Mouse (Mus musculus): ENCODE data around the gene Tmco1. TPM values are rescaled to one million over a fixed set of nuclear protein-coding genes. Genes with fewer than 3 reads are reported as not detected.

Tmco1 gene
- polyA plus RNA-seq, 1 experiment from 2014 or later: 134 TPM

DNA sequence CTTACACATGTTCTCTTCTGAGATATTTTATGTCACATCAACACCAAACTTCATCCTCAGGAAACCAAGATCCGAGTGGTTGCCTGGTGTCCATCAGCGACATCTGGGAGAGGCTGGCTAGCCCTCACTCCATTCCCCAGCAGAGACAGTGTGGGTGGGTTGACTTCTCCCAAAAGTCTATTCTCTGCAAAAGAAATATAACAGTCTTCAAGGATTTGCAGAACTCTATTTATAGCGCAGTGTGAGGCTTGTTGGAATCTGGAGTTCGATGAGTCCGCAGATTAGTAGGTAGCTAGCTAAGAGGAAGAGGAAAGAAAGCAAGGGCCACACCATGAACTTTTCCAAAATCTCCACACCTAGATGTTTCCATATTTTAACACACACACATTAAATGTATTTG is 21.0 kb upstream of the Tmco1 start:
- H3K4me3 ChIP-seq (replicated peaks; ENCODE audit: low read depth, low read length): no peak overlapping the region
- DNase-seq (ENCODE audit: low spot score): no peak
- H3K9me3 ChIP-seq (replicated peaks; ENCODE audit: low read length): no peaks in the 10 kb centered on the region
- no peaks in the 10 kb centered on the region for H3K36me3 ChIP-seq (ENCODE audit: insufficient read depth, low read length)
- no peak for TF ChIP-seq CTCF (IDR thresholded peaks at IDR 0.05; ENCODE audit: low read depth)
- ATAC-seq (replicated peaks; ENCODE audit: low FRiP score, low read depth): no peak
- 70% methylated on average over 5 of the region's 5 CpGs for WGBS
- no peak overlapping the region for H3K9ac ChIP-seq (ENCODE audit: low read depth, low read length)
- H3K27ac ChIP-seq: no peak overlapping the region
- no peak overlapping the region for H3K4me2 ChIP-seq (ENCODE audit: low read length)
- peaks cover 12% of the 10 kb centered on the region; the same call in 1 of the 2 replicates for H3K4me1 ChIP-seq (replicated peaks; ENCODE audit: insufficient read depth, low read length)
- H3K27me3 ChIP-seq (ENCODE audit: insufficient read depth, low read length): no peaks in the 10 kb centered on the region

DNA sequence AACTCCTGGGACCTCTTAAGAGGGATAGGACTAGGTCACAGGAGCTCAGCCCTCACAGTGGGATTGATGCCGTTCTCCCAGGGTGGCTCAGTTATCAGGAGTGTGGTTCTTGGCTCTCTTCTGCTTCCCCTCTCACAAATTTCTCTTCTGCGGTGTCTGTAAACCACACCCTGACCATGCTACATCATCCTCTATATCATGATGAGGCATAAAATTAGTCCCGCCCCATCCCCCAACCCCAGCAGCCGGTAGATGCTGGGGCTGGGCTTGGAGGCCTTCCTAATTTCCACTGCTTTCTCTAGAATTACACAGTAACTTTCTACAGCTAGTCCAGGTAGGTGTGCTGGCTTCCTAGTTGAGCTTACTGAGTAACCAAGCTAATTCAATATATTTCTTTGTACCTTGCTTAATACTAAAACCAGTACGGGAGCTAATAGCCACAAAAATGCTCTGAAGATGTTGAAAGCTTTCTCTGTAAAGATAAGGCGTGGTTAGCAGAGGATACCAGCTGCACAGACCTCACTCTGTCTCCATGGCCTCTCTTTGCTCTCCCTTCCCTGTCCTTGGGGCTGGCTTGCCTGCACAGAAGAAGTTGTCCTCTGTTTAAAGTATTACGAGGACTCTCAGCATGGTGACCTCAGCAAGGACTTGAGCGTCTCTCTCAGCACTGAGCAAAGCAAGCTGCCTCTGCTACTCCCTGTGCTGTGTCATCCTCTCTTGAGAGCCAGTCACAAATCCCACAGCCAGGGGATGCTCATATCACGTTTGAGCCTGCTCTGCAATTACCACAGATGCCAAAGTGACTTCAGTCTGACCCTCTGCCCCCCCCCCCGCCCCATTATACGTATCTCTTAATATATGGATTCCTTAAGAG is 19.3 kb upstream of the Tmco1 start:
- no peak overlapping the region for H3K9ac ChIP-seq (ENCODE audit: low read depth, low read length)
- 48% methylated on average over 11 of the region's 11 CpGs for WGBS
- no peak for TF ChIP-seq CTCF (IDR thresholded peaks at IDR 0.05; ENCODE audit: low read depth)
- H3K4me2 ChIP-seq (ENCODE audit: low read length): no peak overlapping the region
- H3K4me3 ChIP-seq (replicated peaks; ENCODE audit: low read depth, low read length): no peak overlapping the region
- no peak overlapping the region for H3K27ac ChIP-seq
- H3K36me3 ChIP-seq (ENCODE audit: insufficient read depth, low read length): no peaks in the 10 kb centered on the region
- no peaks in the 10 kb centered on the region for H3K27me3 ChIP-seq (ENCODE audit: insufficient read depth, low read length)
- ATAC-seq (replicated peaks; ENCODE audit: low FRiP score, low read depth) (no peak), DNase-seq (ENCODE audit: low spot score) (no peak)
- H3K4me1 ChIP-seq (replicated peaks; ENCODE audit: insufficient read depth, low read length): peaks cover 12% of the 10 kb centered on the region; the same call in 1 of the 2 replicates
- no peaks in the 10 kb centered on the region for H3K9me3 ChIP-seq (replicated peaks; ENCODE audit: low read length)

DNA sequence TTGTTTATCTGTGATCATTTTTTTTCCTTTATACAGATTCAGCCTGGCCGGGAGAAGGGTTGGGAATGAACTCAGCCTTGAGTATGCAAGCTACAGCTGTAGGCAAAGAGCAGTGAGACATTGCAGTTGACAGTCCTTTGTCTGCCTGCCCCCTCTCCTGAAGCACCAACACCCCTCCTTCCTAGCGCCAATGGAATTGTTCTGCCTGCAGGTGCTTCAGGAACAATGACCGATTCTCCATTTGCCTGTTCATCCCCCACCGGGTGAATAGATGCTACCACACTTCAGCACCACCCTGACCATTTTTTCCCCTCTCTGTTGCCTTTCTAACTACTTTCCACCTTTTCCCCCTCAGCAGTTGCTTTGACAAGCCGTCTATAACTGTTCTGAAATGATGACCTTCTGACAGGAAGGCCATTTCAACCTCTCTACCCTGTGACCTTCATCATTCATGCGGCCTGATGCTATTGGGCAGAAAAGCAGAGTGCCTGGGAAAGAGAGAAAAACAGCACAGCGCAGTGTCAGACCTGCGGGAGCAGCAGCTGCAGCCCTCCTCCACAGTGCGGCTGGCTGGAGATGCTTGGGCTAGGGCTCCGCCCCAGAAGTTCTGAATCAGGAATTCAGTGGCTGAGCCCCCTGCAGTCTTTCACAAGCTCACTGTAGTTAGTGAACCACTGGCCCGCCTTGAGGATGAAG is 18.5 kb upstream of the Tmco1 start:
- no peaks in the 10 kb centered on the region for H3K9me3 ChIP-seq (replicated peaks; ENCODE audit: low read length)
- no peak overlapping the region for H3K4me2 ChIP-seq (ENCODE audit: low read length)
- ATAC-seq (replicated peaks; ENCODE audit: low FRiP score, low read depth) (no peak; the same call in 1 of the 2 replicates), DNase-seq (ENCODE audit: low spot score) (peak; percentile 71)
- H3K27me3 ChIP-seq (ENCODE audit: insufficient read depth, low read length): no peaks in the 10 kb centered on the region
- H3K9ac ChIP-seq (ENCODE audit: low read depth, low read length): no peak overlapping the region
- TF ChIP-seq CTCF (IDR thresholded peaks at IDR 0.05; ENCODE audit: low read depth): 0 out of 2 replicates have a peak, but pooled peaks have one; percentile 8
- H3K27ac ChIP-seq: no peak overlapping the region
- H3K4me3 ChIP-seq (replicated peaks; ENCODE audit: low read depth, low read length): no peak overlapping the region
- H3K36me3 ChIP-seq (ENCODE audit: insufficient read depth, low read length): no peaks in the 10 kb centered on the region
- H3K4me1 ChIP-seq (replicated peaks; ENCODE audit: insufficient read depth, low read length): peaks cover 12% of the 10 kb centered on the region; the same call in 1 of the 2 replicates
- 11% methylated on average over 11 of the region's 11 CpGs for WGBS

DNA sequence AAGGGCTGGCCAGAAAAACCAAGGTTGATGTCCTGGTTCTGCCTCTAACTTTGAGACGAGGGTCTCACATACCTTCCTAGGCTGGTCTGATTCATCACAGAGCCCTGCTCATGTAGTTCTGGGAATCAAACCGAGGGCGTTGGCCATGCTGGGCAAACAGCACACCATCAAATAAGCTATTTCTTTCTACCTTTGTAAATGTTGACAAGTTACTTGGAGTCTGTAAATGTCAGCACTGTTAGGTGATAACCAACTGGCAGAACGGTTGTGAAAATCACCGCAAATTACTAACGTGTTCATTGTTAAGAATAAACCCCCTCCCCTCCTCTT is 17.9 kb upstream of the Tmco1 start:
- no peak overlapping the region for H3K27ac ChIP-seq
- ATAC-seq (replicated peaks; ENCODE audit: low FRiP score, low read depth) (no peak; the same call in 1 of the 2 replicates), DNase-seq (ENCODE audit: low spot score) (no peak)
- TF ChIP-seq CTCF (IDR thresholded peaks at IDR 0.05; ENCODE audit: low read depth): no peak
- WGBS: 41% methylated on average over 6 of the region's 6 CpGs
- peaks cover 10% of the 10 kb centered on the region; the same call in 1 of the 2 replicates for H3K4me1 ChIP-seq (replicated peaks; ENCODE audit: insufficient read depth, low read length)
- no peak overlapping the region for H3K4me3 ChIP-seq (replicated peaks; ENCODE audit: low read depth, low read length)
- H3K4me2 ChIP-seq (ENCODE audit: low read length): no peak overlapping the region
- H3K9me3 ChIP-seq (replicated peaks; ENCODE audit: low read length): no peaks in the 10 kb centered on the region
- no peaks in the 10 kb centered on the region for H3K36me3 ChIP-seq (ENCODE audit: insufficient read depth, low read length)
- no peaks in the 10 kb centered on the region for H3K27me3 ChIP-seq (ENCODE audit: insufficient read depth, low read length)
- no peak overlapping the region for H3K9ac ChIP-seq (ENCODE audit: low read depth, low read length)

- ATAC-seq (replicated peaks; ENCODE audit: low FRiP score, low read depth) (no peak), DNase-seq (ENCODE audit: low spot score) (no peak)
- H3K4me3 ChIP-seq (replicated peaks; ENCODE audit: low read depth, low read length): no peak overlapping the region
- no peaks in the 10 kb centered on the region for H3K36me3 ChIP-seq (ENCODE audit: insufficient read depth, low read length)
- no peak overlapping the region for H3K9ac ChIP-seq (ENCODE audit: low read depth, low read length)
- H3K27ac ChIP-seq: no peak overlapping the region
- H3K27me3 ChIP-seq (ENCODE audit: insufficient read depth, low read length): no peaks in the 10 kb centered on the region
- 69% methylated on average over 8 of the region's 8 CpGs for WGBS
- H3K4me1 ChIP-seq (replicated peaks; ENCODE audit: insufficient read depth, low read length): 0 out of 2 replicates have a peak, but pooled peaks cover 7% of the 10 kb centered on the region
- TF ChIP-seq CTCF (IDR thresholded peaks at IDR 0.05; ENCODE audit: low read depth): no peak
- no peaks in the 10 kb centered on the region for H3K9me3 ChIP-seq (replicated peaks; ENCODE audit: low read length)
- H3K4me2 ChIP-seq (ENCODE audit: low read length): no peak overlapping the region
These were observed 16.6 kb upstream of the Tmco1 start for GRCm38 (mm10) chr1:167291610-167292009.

GRCm38 (mm10) chr1:167292447-167292846 is 15.7 kb upstream of the Tmco1 start:
- Histone ChIP-seq H3K27ac (no peak overlapping the region; the same call in 1 of the 2 replicates), H3K4me3 (replicated peaks; ENCODE audit: low read depth, low read length) (no peak overlapping the region), H3K9ac (ENCODE audit: low read depth, low read length) (no peak overlapping the region), H3K4me2 (ENCODE audit: low read length) (no peak overlapping the region), H3K4me1 (replicated peaks; ENCODE audit: insufficient read depth, low read length) (0 out of 2 replicates have a peak, but pooled peaks cover 7% of the 10 kb centered on the region), H3K9me3 (replicated peaks; ENCODE audit: low read length) (no peaks in the 10 kb centered on the region), H3K36me3 (ENCODE audit: insufficient read depth, low read length) (no peaks in the 10 kb centered on the region), H3K27me3 (ENCODE audit: insufficient read depth, low read length) (no peaks in the 10 kb centered on the region)
- ATAC-seq (replicated peaks; ENCODE audit: low FRiP score, low read depth) (peak; percentile 65), DNase-seq (ENCODE audit: low spot score) (peak; percentile 92)
- TF ChIP-seq CTCF (IDR thresholded peaks at IDR 0.05; ENCODE audit: low read depth): no peak; the same call in 1 of the 2 replicates
- WGBS: 14% methylated on average over 11 of the region's 11 CpGs
